Mouse (Mus musculus) lung, postnatal 4 days (tissue): Measurements from ENCODE around the gene Prc1.
"Not testable (repeated sequence)": the region's sequence is repeated elsewhere in the genome, so short reads cannot be mapped to it uniquely, and the experiment has no call there.

ENCODE experiments used
- DNase-seq, 2 experiments: peaks; one replicate each; pipeline ENCODE4 v3.0.0; 2021

The Prc1 gene

GRCm38 (mm10) chr7:80285725-80286124 is 8.5 kb upstream of the Prc1 start:
- no peak for DNase-seq

- DNase-seq = no peak
Observed at GRCm38 (mm10) chr7:80287736-80288135, 6.5 kb upstream of the Prc1 start.

GRCm38 (mm10) chr7:80294764-80295648 is 756 bp downstream of the Prc1 start:
- peak; percentile 15 to 30 for DNase-seq

GRCm38 (mm10) chr7:80296462-80296861 is 2.2 kb downstream of the Prc1 start:
- DNase-seq = no peak

- no peak for DNase-seq
Observed at GRCm38 (mm10) chr7:80297041-80297440, 2.8 kb downstream of the Prc1 start.

GRCm38 (mm10) chr7:80298754-80299153 is 4.5 kb downstream of the Prc1 start:
- DNase-seq = no peak

GRCm38 (mm10) chr7:80299568-80299967 is 5.3 kb downstream of the Prc1 start:
- DNase-seq = no peak

GRCm38 (mm10) chr7:80301522-80301921 is 7.3 kb downstream of the Prc1 start:
- no peak for DNase-seq

GRCm38 (mm10) chr7:80307766-80308165 is 13.5 kb downstream of the Prc1 start:
- no peak for DNase-seq

- no peak for DNase-seq
Observed at GRCm38 (mm10) chr7:80310771-80311170, 16.5 kb downstream of the Prc1 start.

- DNase-seq = no peak
Observed at GRCm38 (mm10) chr7:80315733-80316132, 21.5 kb downstream of the Prc1 start.

GRCm38 (mm10) chr7:80317439-80318115 is 23.3 kb downstream of the Prc1 start:
- no peak for DNase-seq

- no peak for DNase-seq
Observed at GRCm38 (mm10) chr7:80318670-80319069, 24.4 kb downstream of the Prc1 start.

- no peak for DNase-seq
Observed at GRCm38 (mm10) chr7:80319846-80320496, 25.7 kb downstream of the Prc1 start.

- DNase-seq = no peak
Observed at GRCm38 (mm10) chr7:80323336-80323735, 29.1 kb downstream of the Prc1 start.

- DNase-seq = peak; percentile 95 to 96
Observed at GRCm38 (mm10) chr7:80324043-80324815, 30.0 kb downstream of the Prc1 start, which contains the start of gene Rccd1. TSS of gene Rccd1 (minus strand) at chr7:80324454.

- not testable (repeated sequence) for DNase-seq
Observed at GRCm38 (mm10) chr7:80324816-80325119, 30.5 kb downstream of the Prc1 start.

GRCm38 (mm10) chr7:80325292-80325868 is 31.1 kb downstream of the Prc1 start:
- no peak for DNase-seq

GRCm38 (mm10) chr7:80326076-80326475 is 31.8 kb downstream of the Prc1 start:
- DNase-seq = no peak

- no peak for DNase-seq
Observed at GRCm38 (mm10) chr7:80330278-80330677, 36.0 kb downstream of the Prc1 start.

- no peak for DNase-seq
Observed at GRCm38 (mm10) chr7:80331433-80331832, 37.2 kb downstream of the Prc1 start.

- DNase-seq = no peak
Observed at GRCm38 (mm10) chr7:80334848-80335247, 40.6 kb downstream of the Prc1 start.

GRCm38 (mm10) chr7:80336932-80337331 is 42.7 kb downstream of the Prc1 start:
- no peak for DNase-seq
